Mouse (Mus musculus): Measurements from ENCODE around the gene Cyp2c65.

Cyp2c65 gene

DNA sequence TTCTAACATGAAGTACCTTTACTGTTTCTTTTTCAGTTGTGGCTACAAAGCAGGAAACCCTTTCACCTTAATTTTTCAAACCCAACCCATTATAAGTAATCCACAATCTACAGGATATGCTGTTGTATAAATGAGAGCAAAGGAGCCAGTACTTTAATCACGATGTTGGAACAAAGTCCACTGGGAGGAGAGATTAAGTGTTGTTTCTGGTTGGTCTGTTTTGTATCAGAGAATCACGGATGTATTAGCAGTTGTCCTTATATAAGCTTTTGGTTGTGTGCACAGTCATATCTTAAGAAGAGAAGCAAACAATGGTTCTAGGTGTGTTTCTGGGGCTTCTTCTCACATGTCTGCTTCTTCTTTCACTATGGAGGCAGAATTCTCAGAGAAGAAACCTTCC, at the start of gene Cyp2c65:
Gene Cyp2c65 (plus strand): TSS at position 297 of the 400 bp plus-strand sequence.
- no peak for DNase-seq (ENCODE audit: low spot score)

DNA sequence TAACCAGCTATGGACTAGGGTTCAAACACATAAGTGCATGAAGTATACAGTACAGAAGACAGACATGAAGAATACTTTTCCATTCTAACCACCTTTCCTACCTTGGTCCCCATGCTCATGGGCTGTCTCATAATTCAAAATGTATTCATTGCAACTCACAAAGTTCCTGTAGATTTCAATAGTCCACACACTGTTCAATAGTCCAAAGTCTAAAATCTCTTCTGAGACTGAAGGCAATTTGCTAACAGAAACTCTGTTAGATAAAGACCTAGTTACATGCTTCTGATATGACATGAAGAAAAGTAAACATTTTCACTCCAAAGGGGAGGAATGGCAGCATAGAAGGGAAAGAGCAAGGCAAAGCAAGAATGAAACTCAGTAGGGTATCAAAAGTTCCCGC, 2.9 kb upstream of the Cyp2c65 start:
- no peak for DNase-seq (ENCODE audit: low spot score)

DNA sequence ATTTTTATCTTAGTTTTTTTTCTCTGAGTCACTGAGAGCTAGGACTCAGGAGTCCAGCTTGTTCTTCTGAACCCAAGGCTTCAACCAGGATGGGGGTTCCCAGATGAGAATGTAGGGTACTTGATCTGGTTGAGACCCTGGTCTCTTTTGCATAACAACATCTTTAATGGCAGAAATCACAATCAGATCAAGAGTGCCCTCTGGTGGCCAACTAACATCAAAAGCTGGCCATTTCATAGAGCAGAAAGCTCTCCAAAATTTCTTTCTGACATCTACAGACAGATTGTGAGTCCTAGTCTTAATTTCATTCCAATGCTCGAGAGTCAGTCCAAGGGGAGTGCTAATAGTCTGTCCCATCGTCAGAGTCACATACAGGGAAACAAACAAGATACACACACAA, 38.0 kb downstream of the Cyp2c65 start:
- peak; percentile 7 for DNase-seq (ENCODE audit: low spot score)

DNA sequence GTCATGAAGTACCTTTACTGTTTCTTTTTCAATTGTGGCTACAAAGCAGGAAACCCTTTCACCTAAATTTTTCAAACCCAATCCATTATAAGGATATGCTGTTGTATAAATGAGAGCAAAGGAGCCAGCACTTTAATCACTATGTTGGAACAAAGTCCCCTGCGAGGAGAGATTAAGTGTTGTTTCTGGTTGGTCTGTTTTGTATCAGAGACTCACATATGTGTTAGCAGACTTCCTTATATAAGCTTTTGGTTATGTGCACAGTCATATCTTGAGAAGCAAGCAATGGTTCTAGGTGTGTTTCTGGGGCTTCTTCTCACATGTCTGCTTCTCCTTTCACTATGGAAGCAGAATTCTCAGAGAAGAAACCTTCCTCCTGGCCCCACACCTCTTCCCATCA, 52.8 kb downstream of the Cyp2c65 start, which contains the start of gene Cyp2c66:
Gene Cyp2c66 (plus strand): TSS at position 255 of the 400 bp plus-strand sequence.
- no peak for DNase-seq (ENCODE audit: low spot score)

All from urinary bladder, postnatal 14 days (tissue).